Mouse (Mus musculus) A20 (cell line): ENCODE data around the gene Sod1.
"Not testable (repeated sequence)": the region's sequence is repeated elsewhere in the genome, so short reads cannot be mapped to it uniquely, and the experiment has no call there.

Experiments
- DNase-seq: peaks from one replicate; pipeline ENCODE4 v3.0.0-alpha.2; 2011; ENCODE audit warnings: low read depth, low spot score

The Sod1 gene

GRCm38 (mm10) chr16:90210717-90211116 lies 9.8 kb upstream of the Sod1 start:
- DNase-seq: no peak

- no peak for DNase-seq
Observed at GRCm38 (mm10) chr16:90211767-90212166, 8.8 kb upstream of the Sod1 start.

GRCm38 (mm10) chr16:90213477-90214339 lies 6.8 kb upstream of the Sod1 start:
- DNase-seq: no peak

- DNase-seq: no peak
Observed at GRCm38 (mm10) chr16:90214731-90215565, 5.6 kb upstream of the Sod1 start.

- not testable (repeated sequence) for DNase-seq
Observed at GRCm38 (mm10) chr16:90215879-90216278, 4.7 kb upstream of the Sod1 start.

GRCm38 (mm10) chr16:90216414-90216813 lies 4.1 kb upstream of the Sod1 start:
- DNase-seq: no peak

GRCm38 (mm10) chr16:90217356-90217755 lies 3.2 kb upstream of the Sod1 start:
- no peak for DNase-seq

- DNase-seq: no peak
Observed at GRCm38 (mm10) chr16:90217926-90218325, 2.6 kb upstream of the Sod1 start.

GRCm38 (mm10) chr16:90219445-90219844 lies 1.1 kb upstream of the Sod1 start:
- not testable (repeated sequence) for DNase-seq

GRCm38 (mm10) chr16:90220892-90221431 lies 408 bp downstream of the Sod1 start:
- DNase-seq: peak; percentile 64

- DNase-seq: peak; percentile 57
Observed at GRCm38 (mm10) chr16:90221441-90222070, 1.0 kb downstream of the Sod1 start.

- DNase-seq: no peak
Observed at GRCm38 (mm10) chr16:90229897-90230296, 9.3 kb downstream of the Sod1 start.

- no peak for DNase-seq
Observed at GRCm38 (mm10) chr16:90231302-90231701, 10.7 kb downstream of the Sod1 start.

GRCm38 (mm10) chr16:90233702-90234101 lies 13.1 kb downstream of the Sod1 start:
- DNase-seq: no peak

- DNase-seq: no peak
Observed at GRCm38 (mm10) chr16:90234617-90235016, 14.1 kb downstream of the Sod1 start.

GRCm38 (mm10) chr16:90235188-90235587 lies 14.6 kb downstream of the Sod1 start:
- DNase-seq: no peak

- no peak for DNase-seq
Observed at GRCm38 (mm10) chr16:90239128-90239746, 18.7 kb downstream of the Sod1 start.

- no peak for DNase-seq
Observed at GRCm38 (mm10) chr16:90241875-90242274, 21.3 kb downstream of the Sod1 start.

- DNase-seq: no peak
Observed at GRCm38 (mm10) chr16:90242426-90243304, 22.1 kb downstream of the Sod1 start.

GRCm38 (mm10) chr16:90250099-90250498 lies 29.5 kb downstream of the Sod1 start:
- no peak for DNase-seq
